Mouse (Mus musculus) G1E (cell line): Measurements from ENCODE around the gene Me1. TPM values are rescaled to one million over a fixed set of nuclear protein-coding genes. Genes with fewer than 3 reads are reported as not detected.

Experiments
- ATAC-seq: 2 replicates; pipeline ENCODE4 v1.8.0; 2016; ENCODE audit warnings: mild to moderate bottlenecking; ENCODE audit not compliant: insufficient number of reproducible peaks, poor library complexity, low FRiP score, severe bottlenecking; ENCODE audit errors: extremely low read depth
- DNase-seq: peaks from one replicate; pipeline ENCODE4 v3.0.0; 2012; ENCODE audit warnings: low spot score
- H3K27me3 ChIP-seq: 2 replicates; pipeline ENCODE4 v1.6.1; 2012; ENCODE audit warnings: mild to moderate bottlenecking, low read length, inconsistent platforms; ENCODE audit not compliant: insufficient read depth
- H3K36me3 ChIP-seq: replicated peaks from 2 replicates; pipeline ENCODE3; 2012; ENCODE audit warnings: mild to moderate bottlenecking, inconsistent platforms
- H3K4me1 ChIP-seq: 2 replicates; pipeline ENCODE4 v1.6.1; 2012; ENCODE audit warnings: low read depth, low read length, inconsistent platforms, mixed read lengths; ENCODE audit not compliant: insufficient read depth
- H3K4me3 ChIP-seq: 2 replicates; pipeline ENCODE4 v1.5.1; 2012; ENCODE audit warnings: low read depth, mild to moderate bottlenecking, inconsistent platforms, low read length, moderate library complexity, mixed read lengths
- H3K9me3 ChIP-seq: replicated peaks from 2 replicates; pipeline ENCODE4 v1.6.1; 2012; ENCODE audit warnings: inconsistent platforms
- CTCF ChIP-seq: IDR thresholded peaks from 2 replicates; pipeline ENCODE4 v1.5.1; 2012; ENCODE audit warnings: low read depth, low read length, inconsistent platforms, mixed read lengths
- GATA1 ChIP-seq: IDR thresholded peaks from 2 replicates; pipeline ENCODE4 v1.6.1; 2012; ENCODE audit warnings: borderline replicate concordance, low read length, inconsistent platforms, mixed read lengths
- GATA2 ChIP-seq: IDR thresholded peaks from 2 replicates; pipeline ENCODE4 v1.6.1; 2012; ENCODE audit warnings: low read depth, low read length, inconsistent platforms, borderline replicate concordance
- POLR2AphosphoS5 ChIP-seq: IDR thresholded peaks from 2 replicates; pipeline ENCODE4 v1.6.1; 2012; ENCODE audit warnings: low read depth, low read length, inconsistent platforms; ENCODE audit not compliant: insufficient replicate concordance
- TAL1 ChIP-seq: conservative IDR thresholded peaks from 2 replicates; pipeline ENCODE4 v1.6.1; 2012; ENCODE audit warnings: low read depth, low read length, inconsistent platforms, mixed read lengths
- polyA plus RNA-seq: library from polyadenylated mRNA; stranded (reverse); fragments of >175 nt; gene quantifications from 2 replicates; pipeline ENCODE4 v1.2.3, GENCODE M21; 2012
- total RNA-seq, 2 experiments: library from RNA; stranded (forward) in 1 of 2; stranded (reverse) in 1 of 2; fragments of 200-1000 nt in 1 of 2; fragments of >200 nt in 1 of 2; fragmentation: Nextera tagmentation in 1 of 2; gene quantifications; 2 replicates each; pipeline ENCODE4 v1.2.3; 2014 to 2017

Me1 gene
- total and polyA plus RNA-seq, 3 experiments: 1.7 to 3.1 (median 2.1) TPM

DNA sequence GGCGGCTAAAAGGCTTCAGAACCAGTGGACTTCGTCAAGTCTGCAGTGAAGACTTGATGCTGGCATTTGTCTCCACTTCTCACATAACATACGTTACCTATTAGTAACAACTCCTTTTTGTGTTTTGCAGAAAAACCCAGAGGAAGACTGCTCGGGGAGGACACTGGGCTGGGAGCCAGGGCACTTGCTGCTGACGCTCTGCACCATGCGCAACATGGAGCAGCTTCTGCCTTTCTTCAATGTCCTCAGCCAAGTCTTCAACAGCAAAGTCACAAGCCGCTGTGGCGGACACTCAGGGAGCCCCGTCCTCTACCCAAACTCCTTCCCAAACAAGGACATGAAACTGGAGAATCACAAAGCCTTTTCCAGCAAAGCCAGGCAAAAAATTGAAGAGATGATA lies 141.9 kb downstream of the Me1 start:
- peaks cover 81% of the 10 kb centered on the region for H3K36me3 ChIP-seq
- DNase-seq: no peak
- no peaks in the 10 kb centered on the region for H3K9me3 ChIP-seq
- ATAC-seq: no peak
- H3K27me3 ChIP-seq: no peaks in the 10 kb centered on the region
- no peak overlapping the region for H3K4me3 ChIP-seq
- H3K4me1 ChIP-seq: no peaks in the 10 kb centered on the region
- TF ChIP-seq GATA1: no peak
- no peak for TF ChIP-seq POLR2AphosphoS5
- TF ChIP-seq TAL1: no peak
- TF ChIP-seq GATA2: no peak
- no peak for TF ChIP-seq CTCF

DNA sequence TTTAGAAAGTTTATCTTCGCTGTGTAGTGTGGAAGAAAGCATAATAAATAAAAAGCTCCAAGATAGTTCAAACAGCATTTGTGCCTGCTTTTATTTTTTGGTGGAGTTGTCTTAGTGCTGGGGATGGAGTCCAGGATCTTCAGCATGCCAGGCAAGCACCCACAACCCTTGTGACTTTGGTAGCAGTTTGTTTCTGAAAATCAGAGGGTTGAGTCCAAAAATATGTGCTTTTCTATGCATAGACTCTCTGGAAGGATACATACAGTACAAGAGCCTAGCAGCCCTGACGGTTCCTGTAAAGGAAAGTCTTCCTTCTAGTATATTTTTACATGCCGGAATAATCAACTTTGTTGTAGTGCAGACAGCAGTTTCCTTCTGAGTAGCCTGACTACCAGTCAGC lies 145.0 kb downstream of the Me1 start:
- TF ChIP-seq CTCF: no peak
- TF ChIP-seq GATA1: no peak
- TF ChIP-seq TAL1: no peak
- no peak for TF ChIP-seq POLR2AphosphoS5
- no peak for TF ChIP-seq GATA2
- no peaks in the 10 kb centered on the region for H3K9me3 ChIP-seq
- no peaks in the 10 kb centered on the region for H3K27me3 ChIP-seq
- ATAC-seq (no peak), DNase-seq (no peak)
- no peaks in the 10 kb centered on the region for H3K4me1 ChIP-seq
- peaks cover 75% of the 10 kb centered on the region for H3K36me3 ChIP-seq
- no peak overlapping the region for H3K4me3 ChIP-seq

- DNase-seq (no peak), ATAC-seq (no peak)
- Histone ChIP-seq H3K4me1 (no peaks in the 10 kb centered on the region), H3K27me3 (no peaks in the 10 kb centered on the region), H3K4me3 (no peak overlapping the region), H3K36me3 (peaks cover 75% of the 10 kb centered on the region), H3K9me3 (no peaks in the 10 kb centered on the region)
- TF ChIP-seq GATA1 (no peak), GATA2 (no peak), POLR2AphosphoS5 (no peak), TAL1 (no peak), CTCF (no peak)
Measured at GRCm38 (mm10) chr9:86549637-86550162, 146.1 kb downstream of the Me1 start.

DNA sequence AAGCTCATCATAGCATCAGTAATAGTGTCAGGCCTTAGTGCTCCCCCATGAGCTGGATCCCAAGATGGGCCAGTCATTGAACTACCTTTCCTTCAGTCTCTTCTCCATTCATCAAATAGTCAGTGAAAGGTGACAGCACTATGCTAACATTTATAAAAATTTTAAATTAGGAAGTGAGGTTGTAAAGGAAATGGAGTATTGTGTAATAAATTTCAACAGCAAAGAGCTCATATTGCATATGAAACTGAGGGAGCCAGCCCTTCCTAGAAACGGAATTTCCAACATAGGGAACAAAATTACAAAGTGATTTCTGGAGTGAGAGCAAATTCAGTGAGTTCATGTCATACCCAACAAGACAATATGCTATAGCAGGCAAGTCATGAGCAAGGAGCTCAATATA lies 151.2 kb downstream of the Me1 start:
- Histone ChIP-seq H3K4me1 (no peaks in the 10 kb centered on the region), H3K9me3 (no peaks in the 10 kb centered on the region), H3K4me3 (no peak overlapping the region), H3K27me3 (no peaks in the 10 kb centered on the region), H3K36me3 (peaks cover 61% of the 10 kb centered on the region)
- TF ChIP-seq TAL1 (no peak), POLR2AphosphoS5 (no peak), GATA1 (no peak), CTCF (no peak), GATA2 (no peak)
- DNase-seq (no peak), ATAC-seq (no peak)

DNA sequence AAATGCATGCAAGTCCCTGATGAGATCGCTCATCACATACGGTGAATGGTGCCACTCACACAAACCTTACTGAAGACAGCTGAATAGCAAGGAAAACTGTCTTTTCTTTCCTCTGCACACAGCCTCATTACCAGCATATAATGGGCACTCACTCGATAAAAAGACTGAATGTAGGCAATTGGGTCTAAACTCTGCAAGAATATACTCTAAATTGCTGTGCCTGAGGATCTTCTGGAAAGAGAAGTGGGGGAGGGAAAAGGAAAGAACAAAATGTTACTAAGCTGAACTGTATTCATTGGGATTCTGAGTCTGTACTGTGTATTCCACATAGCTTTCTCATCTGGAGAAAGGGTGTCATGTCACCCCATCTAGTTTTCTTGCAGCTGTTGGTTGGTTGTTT lies 152.3 kb downstream of the Me1 start:
- ATAC-seq (no peak), DNase-seq (no peak)
- no peaks in the 10 kb centered on the region for H3K9me3 ChIP-seq
- H3K4me3 ChIP-seq: no peak overlapping the region
- H3K36me3 ChIP-seq: peaks cover 51% of the 10 kb centered on the region
- no peaks in the 10 kb centered on the region for H3K27me3 ChIP-seq
- no peak for TF ChIP-seq GATA2
- no peak for TF ChIP-seq CTCF
- TF ChIP-seq POLR2AphosphoS5: no peak
- no peak for TF ChIP-seq GATA1
- no peak for TF ChIP-seq TAL1
- no peaks in the 10 kb centered on the region for H3K4me1 ChIP-seq

DNA sequence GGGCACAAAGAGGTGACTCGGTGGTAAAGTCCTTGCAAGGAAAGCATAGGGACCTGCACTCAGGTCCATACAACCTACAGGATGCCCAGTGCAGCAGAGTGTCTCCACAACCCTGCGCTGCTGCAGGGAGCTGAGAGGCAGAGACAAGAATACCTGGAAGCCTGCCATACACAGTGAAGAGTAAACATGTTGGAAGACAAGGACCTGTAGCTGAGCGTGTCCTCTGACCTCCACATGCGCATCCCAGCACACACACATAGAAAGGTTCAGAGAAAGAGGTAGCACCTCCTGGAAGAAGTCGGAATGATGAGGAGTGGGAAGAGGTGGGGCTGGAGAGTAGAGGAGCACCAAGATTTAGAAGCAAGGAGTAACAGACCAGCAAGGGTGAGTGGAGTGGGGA lies 161.7 kb downstream of the Me1 start:
- H3K9me3 ChIP-seq: no peaks in the 10 kb centered on the region
- no peak for ATAC-seq
- no peak for DNase-seq
- TF ChIP-seq GATA1: no peak
- TF ChIP-seq GATA2: no peak
- no peak for TF ChIP-seq POLR2AphosphoS5
- no peak for TF ChIP-seq CTCF
- TF ChIP-seq TAL1: no peak
- no peaks in the 10 kb centered on the region for H3K4me1 ChIP-seq
- H3K4me3 ChIP-seq: no peak overlapping the region
- H3K36me3 ChIP-seq: peaks cover 26% of the 10 kb centered on the region
- no peaks in the 10 kb centered on the region for H3K27me3 ChIP-seq

Other genes with a start within 250 kb of the Me1 start
- 2.3 and 3.1 TPM in 2 replicates for gene Ube2cbp, start 231.0 kb downstream of the Me1 start, total RNA-seq (2014; fragmentation: Nextera tagmentation)
- gene Ube2cbp, start 231.0 kb downstream of the Me1 start, total RNA-seq (2017): 4.2 and 6.3 TPM in 2 replicates
- 2.0 and 2.2 TPM in 2 replicates for gene Ube2cbp, start 231.0 kb downstream of the Me1 start, polyA plus RNA-seq
- gene Dop1a, start 228.8 kb downstream of the Me1 start, total RNA-seq (2014; fragmentation: Nextera tagmentation): 46.9 and 56.7 TPM in 2 replicates
- gene Dop1a, start 228.8 kb downstream of the Me1 start, total RNA-seq (2017): 29.7 and 33.3 TPM in 2 replicates
- 1.6 and 3.4 TPM in 2 replicates for gene Dop1a, start 228.8 kb downstream of the Me1 start, polyA plus RNA-seq
- gene Pgm3, start 124.1 kb downstream of the Me1 start, total RNA-seq (2014; fragmentation: Nextera tagmentation): 12.5 and 13.2 TPM in 2 replicates
- 16.2 and 17.1 TPM in 2 replicates for gene Pgm3, start 124.1 kb downstream of the Me1 start, total RNA-seq (2017)
- gene Pgm3, start 124.1 kb downstream of the Me1 start, polyA plus RNA-seq: 1.7 and 2.7 TPM in 2 replicates
- 3.8 and 5.1 TPM in 2 replicates for gene Rwdd2a, start 124.0 kb downstream of the Me1 start, total RNA-seq (2014; fragmentation: Nextera tagmentation)
- 2.2 and 3.3 TPM in 2 replicates for gene Rwdd2a, start 124.0 kb downstream of the Me1 start, total RNA-seq (2017)
- 0.22 and 0.39 TPM in 2 replicates for gene Rwdd2a, start 124.0 kb downstream of the Me1 start, polyA plus RNA-seq
- gene Prss35, start 47.7 kb upstream of the Me1 start, total RNA-seq (2014; fragmentation: Nextera tagmentation): not detected in 2 replicates
- gene Prss35, start 47.7 kb upstream of the Me1 start, total RNA-seq (2017): 0.06 and 0.16 TPM in 2 replicates
- not detected in 2 replicates for gene Prss35, start 47.7 kb upstream of the Me1 start, polyA plus RNA-seq
- 0.24 TPM in 1 of 2 replicates, not detected in the other for gene Snap91, start 184.7 kb upstream of the Me1 start, total RNA-seq (2014; fragmentation: Nextera tagmentation)
- 0.05 and 0.06 TPM in 2 replicates for gene Snap91, start 184.7 kb upstream of the Me1 start, total RNA-seq (2017)
- gene Snap91, start 184.7 kb upstream of the Me1 start, polyA plus RNA-seq: not detected in 2 replicates